Mouse (Mus musculus): ENCODE measurements around the gene Pnmt.

Pnmt gene

GRCm38 (mm10) chr11:98385638-98386585 is at the start of gene Pnmt:
Gene Pnmt (plus strand): TSS chr11:98386450.
- no peak for DNase-seq

GRCm38 (mm10) chr11:98338507-98338961 is 47.7 kb upstream of the Pnmt start:
- no peak for DNase-seq

- no peak for DNase-seq
Measured at GRCm38 (mm10) chr11:98339071-98339501, 47.2 kb upstream of the Pnmt start.

GRCm38 (mm10) chr11:98339679-98340287 is 46.5 kb upstream of the Pnmt start:
- no peak for DNase-seq

GRCm38 (mm10) chr11:98340597-98340996 is 45.7 kb upstream of the Pnmt start:
- DNase-seq = no peak

- DNase-seq = no peak
Measured at GRCm38 (mm10) chr11:98341174-98341573, 45.1 kb upstream of the Pnmt start.

GRCm38 (mm10) chr11:98342000-98342945 is 44.0 kb upstream of the Pnmt start:
- peak; percentile 86 for DNase-seq

- DNase-seq = peak; percentile 71
Measured at GRCm38 (mm10) chr11:98345253-98345652, 41.0 kb upstream of the Pnmt start.

GRCm38 (mm10) chr11:98346168-98346567 is 40.1 kb upstream of the Pnmt start:
- DNase-seq = no peak

- DNase-seq = no peak
Measured at GRCm38 (mm10) chr11:98347385-98348082, 38.7 kb upstream of the Pnmt start.

GRCm38 (mm10) chr11:98348083-98348961 is 37.9 kb upstream of the Pnmt start, which contains the start of gene Ppp1r1b:
Gene Ppp1r1b (plus strand): TSS chr11:98348404.
- no peak for DNase-seq

- no peak for DNase-seq
Measured at GRCm38 (mm10) chr11:98349308-98349707, 36.9 kb upstream of the Pnmt start.

- DNase-seq = no peak
Measured at GRCm38 (mm10) chr11:98352272-98352990, 33.8 kb upstream of the Pnmt start.

GRCm38 (mm10) chr11:98353651-98354211 is 32.5 kb upstream of the Pnmt start:
- no peak for DNase-seq

GRCm38 (mm10) chr11:98354445-98354844 is 31.8 kb upstream of the Pnmt start:
- no peak for DNase-seq

- DNase-seq = peak; percentile 54
Measured at GRCm38 (mm10) chr11:98355732-98356299, 30.4 kb upstream of the Pnmt start.

GRCm38 (mm10) chr11:98356625-98357394 is 29.4 kb upstream of the Pnmt start:
- DNase-seq = no peak

GRCm38 (mm10) chr11:98357396-98358160 is 28.7 kb upstream of the Pnmt start:
- DNase-seq = no peak

Data from liver (tissue).